Mouse (Mus musculus): ENCODE measurements at regions not wholly inside any gene's neighbourhood (a gene's known extent, or its start where the extent isn't known, plus 50 kb on each side); places are given as distances from the start of the nearest gene placed in this dataset.

DNA sequence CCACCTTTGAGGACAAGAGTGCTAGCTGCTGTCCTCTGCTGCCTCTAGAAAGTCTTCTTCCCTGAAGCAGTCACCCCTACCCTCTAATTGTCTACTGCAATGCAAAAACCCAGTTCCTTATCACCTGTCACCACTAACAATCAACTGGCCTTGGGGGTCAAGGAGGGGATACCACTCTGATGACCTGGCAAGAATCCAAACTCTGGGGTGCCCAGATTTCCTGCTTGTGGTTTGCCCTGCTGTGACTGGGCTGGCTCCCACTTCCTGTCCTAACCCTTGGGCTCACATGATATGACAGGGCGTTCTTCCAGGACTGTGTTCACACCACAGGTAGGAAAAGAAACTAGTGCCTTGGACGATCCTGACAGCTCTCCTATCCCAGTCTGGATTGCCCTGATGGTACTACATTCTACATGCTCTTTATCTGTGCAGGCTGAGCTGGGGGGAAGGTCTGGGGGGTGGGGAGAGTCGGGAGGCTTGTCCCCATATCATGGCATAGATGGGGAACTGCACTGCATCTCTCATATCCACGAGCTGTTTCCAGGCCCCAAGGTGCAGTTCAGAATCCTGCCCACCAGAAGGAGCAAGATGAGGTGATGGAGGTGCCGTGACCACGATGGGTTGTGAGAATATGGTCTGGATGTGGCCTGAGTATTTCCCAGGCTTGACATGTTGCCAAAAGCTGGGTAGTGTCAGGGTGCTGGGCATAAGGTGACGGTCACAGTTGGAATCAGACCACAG is 81.0 kb downstream of the Maf start:
- H3K36me3 ChIP-seq (ENCODE audit: control insufficient read depth, insufficient read depth, low read length), result no peaks in the 10 kb centered on the region
- no peaks in the 10 kb centered on the region for H3K4me1 ChIP-seq (ENCODE audit: control insufficient read depth, insufficient read depth, low read length)
- TF ChIP-seq POLR2A (IDR thresholded peaks at IDR 0.05; ENCODE audit: control insufficient read depth, low read depth, low read length) (no peak), CTCF (IDR thresholded peaks at IDR 0.05; ENCODE audit: control insufficient read depth, insufficient read depth, insufficient replicate concordance, low read depth, low read length) (no peak)
- no peak overlapping the region for H3K27ac ChIP-seq (ENCODE audit: control insufficient read depth, insufficient read depth, low read depth, low read length)
- no peaks in the 10 kb centered on the region for H3K27me3 ChIP-seq (ENCODE audit: control insufficient read depth, insufficient read depth, low read length)
- no peak overlapping the region for H3K4me3 ChIP-seq (ENCODE audit: control insufficient read depth, low read depth, low read length)

GRCm38 (mm10) chr8:115625072-115625471 is 82.5 kb downstream of the Maf start:
- no peak for TF ChIP-seq POLR2A (IDR thresholded peaks at IDR 0.05; ENCODE audit: control insufficient read depth, low read depth, low read length)
- no peak for TF ChIP-seq CTCF (IDR thresholded peaks at IDR 0.05; ENCODE audit: control insufficient read depth, insufficient read depth, insufficient replicate concordance, low read depth, low read length)
- no peaks in the 10 kb centered on the region for H3K36me3 ChIP-seq (ENCODE audit: control insufficient read depth, insufficient read depth, low read length)

GRCm38 (mm10) chr8:115618049-115618760 is 89.4 kb downstream of the Maf start:
- H3K36me3 ChIP-seq (ENCODE audit: control insufficient read depth, insufficient read depth, low read length), result no peaks in the 10 kb centered on the region
- TF ChIP-seq POLR2A (IDR thresholded peaks at IDR 0.05; ENCODE audit: control insufficient read depth, low read depth, low read length) (no peak), CTCF (IDR thresholded peaks at IDR 0.05; ENCODE audit: control insufficient read depth, insufficient read depth, insufficient replicate concordance, low read depth, low read length) (no peak)
- H3K27me3 ChIP-seq (ENCODE audit: control insufficient read depth, insufficient read depth, low read length), result no peaks in the 10 kb centered on the region
- H3K27ac ChIP-seq (ENCODE audit: control insufficient read depth, insufficient read depth, low read depth, low read length), result no peak overlapping the region
- no peak overlapping the region for H3K4me3 ChIP-seq (ENCODE audit: control insufficient read depth, low read depth, low read length)
- no peaks in the 10 kb centered on the region for H3K4me1 ChIP-seq (ENCODE audit: control insufficient read depth, insufficient read depth, low read length)

More at GRCm38 (mm10) chr8:115625072-115625471, 82.5 kb downstream of the Maf start:
- Histone ChIP-seq H3K4me1 (ENCODE audit: control insufficient read depth, insufficient read depth, low read length) (no peaks in the 10 kb centered on the region), H3K4me3 (ENCODE audit: control insufficient read depth, low read depth, low read length) (no peak overlapping the region), H3K27me3 (ENCODE audit: control insufficient read depth, insufficient read depth, low read length) (no peaks in the 10 kb centered on the region), H3K27ac (ENCODE audit: control insufficient read depth, insufficient read depth, low read depth, low read length) (no peak overlapping the region)

GRCm38 (mm10) chr8:115616871-115617605 is 90.6 kb downstream of the Maf start:
- Histone ChIP-seq H3K27ac (ENCODE audit: control insufficient read depth, insufficient read depth, low read depth, low read length) (no peak overlapping the region), H3K27me3 (ENCODE audit: control insufficient read depth, insufficient read depth, low read length) (no peaks in the 10 kb centered on the region), H3K36me3 (ENCODE audit: control insufficient read depth, insufficient read depth, low read length) (no peaks in the 10 kb centered on the region), H3K4me1 (ENCODE audit: control insufficient read depth, insufficient read depth, low read length) (no peaks in the 10 kb centered on the region), H3K4me3 (ENCODE audit: control insufficient read depth, low read depth, low read length) (no peak overlapping the region)
- TF ChIP-seq CTCF (IDR thresholded peaks at IDR 0.05; ENCODE audit: control insufficient read depth, insufficient read depth, insufficient replicate concordance, low read depth, low read length) (no peak), POLR2A (IDR thresholded peaks at IDR 0.05; ENCODE audit: control insufficient read depth, low read depth, low read length) (no peak)

GRCm38 (mm10) chr8:115613946-115614584 is 93.5 kb downstream of the Maf start:
- Histone ChIP-seq H3K36me3 (ENCODE audit: control insufficient read depth, insufficient read depth, low read length) (no peaks in the 10 kb centered on the region), H3K27ac (ENCODE audit: control insufficient read depth, insufficient read depth, low read depth, low read length) (no peak overlapping the region), H3K4me1 (ENCODE audit: control insufficient read depth, insufficient read depth, low read length) (no peaks in the 10 kb centered on the region), H3K27me3 (ENCODE audit: control insufficient read depth, insufficient read depth, low read length) (no peaks in the 10 kb centered on the region), H3K4me3 (ENCODE audit: control insufficient read depth, low read depth, low read length) (no peak overlapping the region)
- TF ChIP-seq POLR2A (IDR thresholded peaks at IDR 0.05; ENCODE audit: control insufficient read depth, low read depth, low read length), result no peak
- TF ChIP-seq CTCF (IDR thresholded peaks at IDR 0.05; ENCODE audit: control insufficient read depth, insufficient read depth, insufficient replicate concordance, low read depth, low read length), result no peak

DNA sequence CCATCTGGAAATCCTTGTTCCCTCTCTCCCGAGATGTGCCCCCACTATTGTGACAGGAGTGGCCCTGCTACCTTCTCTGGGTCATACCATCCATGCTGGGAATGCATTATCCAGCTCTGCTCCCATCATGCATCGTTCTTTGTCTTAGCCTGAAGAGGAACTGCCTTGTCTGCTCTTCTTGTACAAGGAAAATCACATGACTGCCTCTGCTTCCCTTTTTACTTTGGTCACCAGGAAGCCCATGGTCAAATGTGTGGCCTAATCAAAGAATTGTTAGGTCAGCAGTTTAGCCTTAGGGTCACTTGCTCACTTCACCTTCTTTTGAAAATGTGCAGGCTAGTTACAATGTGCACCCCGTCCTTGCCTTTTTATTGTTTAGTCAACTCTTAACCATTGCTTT is 95.5 kb downstream of the Maf start:
- no peak overlapping the region for H3K27ac ChIP-seq (ENCODE audit: control insufficient read depth, insufficient read depth, low read depth, low read length)
- H3K4me3 ChIP-seq (ENCODE audit: control insufficient read depth, low read depth, low read length), result no peak overlapping the region
- no peaks in the 10 kb centered on the region for H3K27me3 ChIP-seq (ENCODE audit: control insufficient read depth, insufficient read depth, low read length)
- TF ChIP-seq CTCF (IDR thresholded peaks at IDR 0.05; ENCODE audit: control insufficient read depth, insufficient read depth, insufficient replicate concordance, low read depth, low read length) (no peak), POLR2A (IDR thresholded peaks at IDR 0.05; ENCODE audit: control insufficient read depth, low read depth, low read length) (no peak)
- H3K36me3 ChIP-seq (ENCODE audit: control insufficient read depth, insufficient read depth, low read length), result no peaks in the 10 kb centered on the region
- no peaks in the 10 kb centered on the region for H3K4me1 ChIP-seq (ENCODE audit: control insufficient read depth, insufficient read depth, low read length)

Measured in testis, adult 2 months (tissue).